Mouse (Mus musculus) v-Abl transformed pro-B cells (cell line): Measurements from ENCODE around the gene Cbln1.

Experiments
- in situ Hi-C, 2 experiments: fragments of 400-800 bp; cut with MboI; formaldehyde crosslinking; loops; one replicate each; pipeline ENCODE4 v1.15.1; 2025; ENCODE audit not compliant: unreplicated experiment in 2 of 2

The Cbln1 gene

DNA sequence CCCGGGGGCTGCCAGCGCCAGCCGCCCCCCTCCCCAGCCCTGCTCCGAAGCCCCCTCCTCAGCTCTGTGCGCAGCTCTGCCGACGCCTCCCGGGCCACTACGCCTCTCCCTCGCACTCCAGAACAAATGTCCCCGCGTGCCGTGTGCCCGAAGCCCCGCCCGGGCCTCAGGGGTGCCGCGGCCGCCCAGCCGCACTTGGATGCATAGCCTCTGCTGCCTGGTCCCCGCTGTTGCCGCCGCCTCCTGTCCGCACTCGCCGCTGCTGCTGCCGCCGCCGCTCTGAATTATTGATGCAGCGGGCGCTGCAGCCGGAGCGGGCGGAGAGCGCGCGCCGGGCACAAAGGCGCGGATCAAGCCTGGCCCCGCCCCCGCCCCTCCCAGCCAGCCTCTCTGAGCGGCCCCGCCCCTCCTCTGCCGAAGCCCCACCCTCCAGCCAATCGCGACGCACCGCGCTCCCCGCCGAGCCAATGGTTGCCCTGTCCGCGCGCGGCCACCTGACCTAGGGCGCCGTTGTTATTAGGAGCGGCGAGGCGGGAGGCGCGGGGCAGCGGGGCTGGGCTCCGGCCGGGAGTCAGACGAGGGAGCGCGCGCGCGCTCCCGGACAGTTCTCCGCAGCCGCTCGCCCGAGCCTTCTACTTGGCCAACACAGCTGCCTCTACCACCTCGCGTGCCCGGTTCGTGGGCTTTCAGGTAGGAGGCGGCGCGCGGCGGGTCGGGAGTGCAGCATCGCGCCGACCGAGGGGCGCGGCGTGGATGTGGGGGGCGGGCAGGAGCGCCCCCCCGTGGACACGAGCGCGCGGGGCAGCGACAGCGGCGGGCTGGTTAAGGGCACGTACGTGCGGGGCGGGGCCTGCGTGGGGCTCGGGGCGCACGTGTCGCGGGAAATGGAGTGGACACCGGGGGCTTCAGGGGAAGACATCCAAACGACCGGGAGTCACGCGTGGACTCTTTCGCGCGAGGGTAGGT lies at the start of gene Cbln1:
Gene Cbln1 (minus strand): TSS at position 339 of the 966 bp plus-strand sequence.
- in situ Hi-C loops = no loop called here

DNA sequence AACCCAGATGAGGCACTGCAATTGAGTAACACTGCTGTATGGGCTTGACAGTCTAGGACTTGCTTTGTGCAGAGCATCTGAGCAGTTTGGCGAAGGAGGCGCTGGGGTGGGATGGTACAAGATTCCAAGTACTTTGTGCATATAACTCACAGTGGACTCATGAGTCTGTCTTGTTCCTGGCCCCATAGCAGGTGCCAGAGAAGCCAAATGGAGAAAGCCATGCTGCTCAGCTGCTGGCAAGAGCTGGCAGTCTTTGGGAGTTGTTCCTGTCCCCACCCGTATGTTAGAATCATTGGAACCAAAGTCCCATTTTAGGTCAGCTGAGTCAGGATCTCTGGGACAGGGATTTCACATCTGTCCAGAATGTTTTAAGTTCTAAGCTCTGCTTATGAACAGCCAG lies 44.7 kb upstream of the Cbln1 start:
- in situ Hi-C loops = no loop called here

DNA sequence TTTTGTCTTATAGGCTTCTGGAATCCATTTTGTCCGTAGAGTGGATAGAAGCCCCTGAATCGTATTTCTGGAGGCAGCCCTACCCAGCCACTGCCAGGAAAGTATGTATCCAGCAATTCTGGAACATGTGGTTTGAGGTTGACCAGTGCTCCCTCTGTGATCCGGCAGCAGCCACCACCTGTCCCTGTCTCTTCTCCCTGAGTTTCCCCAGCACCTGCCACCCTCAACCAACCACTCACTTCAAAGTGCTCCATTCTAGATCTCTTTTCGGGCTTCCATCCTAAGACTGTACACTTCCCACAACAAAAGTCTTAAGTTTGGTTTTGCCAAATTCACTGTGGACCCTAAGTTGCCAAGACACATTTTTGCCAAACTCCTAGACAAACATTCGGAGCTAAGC lies 41.4 kb upstream of the Cbln1 start:
- in situ Hi-C loops = no loop called here

DNA sequence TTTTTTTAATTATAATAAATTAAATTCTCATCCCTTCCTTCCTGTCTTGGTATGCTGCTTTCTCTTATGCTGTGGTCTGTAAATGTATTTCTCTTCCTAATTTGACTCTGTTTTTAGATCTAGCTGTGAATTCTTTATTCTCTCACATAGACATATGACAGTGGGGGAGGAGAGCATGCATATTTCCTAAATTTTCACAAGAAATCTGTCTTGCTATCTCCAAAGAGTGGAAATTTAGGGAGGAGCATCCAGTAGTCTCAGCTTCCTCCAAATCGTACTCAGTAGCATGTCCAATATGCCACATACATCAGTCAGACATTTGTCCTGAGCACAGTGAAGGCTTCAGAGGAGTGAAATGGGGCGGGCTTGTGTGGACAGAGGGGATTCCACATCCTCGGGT lies 40.9 kb upstream of the Cbln1 start:
- in situ Hi-C loops = no loop called here

DNA sequence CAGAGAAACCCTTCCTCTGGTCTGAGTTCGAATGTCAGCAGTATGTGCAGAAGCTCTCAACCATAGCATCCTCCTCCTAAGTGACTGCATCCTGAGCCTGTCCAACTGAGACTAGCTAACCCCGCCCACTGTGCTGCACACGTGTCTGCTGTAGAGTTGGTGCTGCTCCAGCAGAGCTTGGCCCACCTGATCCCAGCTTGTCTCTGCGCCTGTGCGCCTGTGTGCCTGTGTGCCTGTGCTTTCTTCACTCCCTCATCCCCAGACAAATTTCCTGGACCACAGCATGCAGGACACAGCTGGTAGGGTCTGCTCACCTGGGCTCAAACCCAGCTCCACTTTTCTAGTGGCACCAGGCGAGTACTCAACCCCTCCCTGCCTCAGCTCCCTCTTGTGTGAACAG lies 40.2 kb upstream of the Cbln1 start:
- in situ Hi-C loops = no loop called here

DNA sequence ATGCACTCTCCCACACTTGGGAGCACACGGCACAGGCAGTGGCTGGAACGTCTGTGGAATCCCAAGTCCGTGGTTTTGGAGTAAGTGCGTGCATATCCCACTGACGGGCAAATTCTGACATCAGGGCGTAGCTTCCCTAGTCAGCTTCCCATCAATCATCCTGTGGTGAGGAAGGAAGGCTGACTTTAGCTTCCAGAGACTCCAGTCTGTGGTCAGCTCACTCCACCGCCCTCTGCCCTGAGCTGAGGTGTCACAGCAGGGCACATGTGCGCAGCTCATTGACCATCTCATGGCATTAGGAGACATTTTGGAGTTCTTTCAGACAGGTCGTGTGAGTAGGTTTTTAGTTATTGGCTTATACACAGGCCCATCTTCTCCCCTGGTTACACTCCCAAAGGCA lies 34.6 kb upstream of the Cbln1 start:
- in situ Hi-C loops = no loop called here

DNA sequence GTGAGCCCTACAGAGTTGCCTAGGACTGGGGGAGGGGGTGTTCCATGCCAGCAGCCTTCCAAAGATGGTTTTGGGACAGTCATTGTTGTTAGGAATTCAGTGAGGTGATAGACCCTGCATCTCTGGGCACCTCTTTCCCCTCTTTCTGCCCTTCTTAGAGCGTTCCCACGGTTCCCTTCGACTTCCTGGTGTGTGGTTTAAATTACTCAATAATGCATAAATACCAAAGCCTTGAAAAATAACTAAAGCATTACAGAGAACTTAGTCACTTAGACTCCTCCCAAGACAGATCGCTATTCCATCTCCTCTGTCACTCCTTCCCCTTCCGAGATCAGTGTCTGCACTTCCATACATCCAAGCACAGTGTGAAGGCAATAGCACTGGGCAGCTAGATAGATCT lies 32.0 kb upstream of the Cbln1 start:
- in situ Hi-C loops = no loop called here

DNA sequence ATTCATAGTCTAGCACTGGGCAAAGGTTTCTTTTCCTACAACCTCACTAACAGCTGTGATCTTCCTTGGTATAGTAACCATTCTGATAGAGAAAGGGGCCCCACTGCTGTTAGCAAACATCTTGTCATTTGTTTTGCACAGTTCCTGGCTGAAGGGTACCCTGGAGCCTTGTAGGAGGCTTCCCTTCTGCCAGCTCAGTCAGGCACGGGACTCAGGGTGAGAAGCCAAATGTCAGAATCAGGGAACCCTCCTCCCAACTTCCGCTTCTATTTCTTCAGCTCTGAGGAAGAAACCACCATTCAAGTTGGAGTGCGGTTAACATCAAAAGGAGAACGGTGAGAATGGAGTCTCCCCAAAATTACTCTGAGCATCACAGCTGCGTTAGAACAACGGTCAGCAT lies 30.3 kb upstream of the Cbln1 start:
- in situ Hi-C loops = no loop called here

DNA sequence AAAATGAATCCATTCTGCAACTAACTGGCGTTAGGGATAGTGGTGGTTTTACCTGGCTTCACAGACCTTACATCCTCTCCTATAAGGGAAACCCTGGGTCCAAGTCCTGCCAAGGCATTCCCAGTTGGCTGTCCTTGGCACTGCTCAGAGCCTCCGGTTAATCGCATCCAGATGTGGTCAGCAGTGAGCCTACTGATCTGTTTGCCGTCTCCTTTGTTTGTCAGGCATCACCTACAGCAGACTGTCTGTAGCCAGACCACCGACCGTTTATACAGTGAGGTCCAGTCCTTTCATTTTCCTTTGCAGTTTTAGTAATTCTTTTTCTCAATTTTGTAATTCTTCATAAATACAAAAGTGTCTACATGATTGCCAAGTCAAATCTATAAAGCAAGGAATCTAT lies 25.2 kb upstream of the Cbln1 start:
- in situ Hi-C loops = no loop called here

DNA sequence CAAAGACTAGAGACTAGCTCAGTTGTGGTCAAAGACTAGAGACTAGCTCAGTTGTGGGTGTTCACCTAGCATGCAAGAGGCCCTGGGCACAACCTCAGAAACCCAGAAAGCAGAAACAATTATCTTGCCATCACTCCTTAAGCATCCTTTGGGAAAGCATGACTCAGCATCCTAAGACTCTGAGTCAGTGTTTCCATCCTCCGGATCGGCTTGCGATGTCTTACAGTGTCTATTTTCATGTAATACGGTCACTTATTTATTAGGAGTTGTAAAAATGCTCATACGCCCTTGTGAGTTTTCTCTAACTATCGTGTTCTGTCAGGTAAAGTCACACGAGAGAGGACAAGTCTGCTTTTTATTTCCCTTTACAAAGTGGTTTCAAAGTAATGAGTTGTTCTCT lies 24.1 kb upstream of the Cbln1 start:
- in situ Hi-C loops = no loop called here

DNA sequence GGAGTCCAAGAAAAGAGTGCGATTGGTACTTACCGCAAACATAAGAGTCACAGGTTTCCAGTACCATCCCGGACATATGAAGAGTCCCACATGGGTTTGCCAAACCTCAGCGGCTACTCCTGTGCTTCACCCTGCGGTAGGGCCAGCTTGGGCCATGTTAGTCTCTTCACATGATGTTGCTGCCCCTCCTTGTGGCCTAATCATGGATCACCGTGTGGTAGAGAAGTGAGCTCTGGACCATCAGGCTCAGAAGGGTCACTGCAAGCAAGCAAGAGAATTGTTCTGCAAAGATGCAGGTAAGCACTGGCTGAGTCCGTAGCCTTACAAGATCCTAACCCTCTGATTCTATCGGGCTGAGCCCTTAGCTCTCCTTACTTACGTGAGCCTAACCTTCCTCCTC lies 22.5 kb upstream of the Cbln1 start:
- in situ Hi-C loops = no loop called here

DNA sequence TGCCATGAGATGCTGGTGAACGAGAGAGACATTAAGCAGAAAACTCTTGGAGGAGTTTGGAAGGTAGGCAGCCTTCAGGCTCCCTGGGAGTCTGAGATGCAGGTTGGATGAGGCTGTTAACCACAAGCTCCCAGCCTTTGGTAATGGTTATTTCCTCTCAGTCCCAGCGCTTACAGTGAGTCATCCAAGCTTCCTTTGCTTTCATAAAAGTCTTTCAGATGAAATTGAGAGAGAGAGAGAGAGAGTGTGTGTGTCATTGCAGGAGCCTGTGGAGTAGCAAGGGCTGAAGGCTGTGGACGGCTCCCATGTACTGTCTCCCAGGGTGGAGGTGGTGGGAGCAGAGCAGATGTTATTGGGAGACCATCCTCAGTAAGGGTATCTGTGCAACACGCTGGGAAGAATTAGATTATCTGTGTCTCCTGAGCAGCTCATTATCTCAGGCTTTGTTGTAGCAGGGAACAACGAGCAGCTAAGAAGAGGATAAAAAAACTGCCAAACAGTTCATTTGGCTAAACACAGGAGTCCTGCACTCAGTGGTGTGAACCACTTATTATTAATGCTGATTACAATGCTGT lies 17.5 kb upstream of the Cbln1 start:
- in situ Hi-C loops = no loop called here

DNA sequence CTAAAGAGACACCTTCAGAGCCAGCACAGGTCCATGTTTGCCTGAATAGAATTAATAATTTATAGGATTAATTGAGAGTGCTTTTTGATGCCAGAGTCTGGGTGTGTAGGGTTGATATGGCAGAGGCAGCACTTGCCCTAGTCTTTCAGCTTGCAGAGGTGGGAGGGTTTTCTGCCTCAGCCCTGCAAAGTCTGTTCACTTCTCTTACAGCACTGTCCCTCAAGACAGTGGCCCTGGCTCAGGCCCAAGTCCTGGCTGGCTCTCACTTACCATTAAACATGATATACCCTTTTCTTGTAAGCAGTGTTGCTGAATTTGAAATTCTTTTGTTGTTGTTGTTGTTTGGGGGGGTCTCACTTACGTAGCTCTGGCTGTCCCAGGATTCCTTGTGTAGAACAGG lies 9.0 kb upstream of the Cbln1 start:
- in situ Hi-C loops = no loop called here

DNA sequence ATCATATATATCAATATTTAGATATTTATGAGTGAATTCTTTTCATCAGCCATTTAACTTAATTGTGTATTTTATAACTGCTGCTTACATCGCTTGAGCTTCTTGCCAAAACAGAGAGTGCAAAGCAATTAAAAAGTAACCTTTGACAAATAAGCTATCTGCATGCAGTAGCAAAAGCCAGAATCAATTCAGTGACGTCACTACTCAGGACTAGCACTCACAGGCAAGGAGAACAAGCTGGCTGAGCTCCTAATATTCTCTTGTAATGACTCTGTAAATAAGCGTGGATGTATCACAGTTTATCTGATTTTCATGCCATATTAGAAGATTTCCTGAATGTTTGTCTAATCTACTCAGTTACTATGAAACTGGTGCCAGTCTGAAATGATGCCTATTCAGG lies 5.8 kb upstream of the Cbln1 start:
- in situ Hi-C loops = no loop called here

DNA sequence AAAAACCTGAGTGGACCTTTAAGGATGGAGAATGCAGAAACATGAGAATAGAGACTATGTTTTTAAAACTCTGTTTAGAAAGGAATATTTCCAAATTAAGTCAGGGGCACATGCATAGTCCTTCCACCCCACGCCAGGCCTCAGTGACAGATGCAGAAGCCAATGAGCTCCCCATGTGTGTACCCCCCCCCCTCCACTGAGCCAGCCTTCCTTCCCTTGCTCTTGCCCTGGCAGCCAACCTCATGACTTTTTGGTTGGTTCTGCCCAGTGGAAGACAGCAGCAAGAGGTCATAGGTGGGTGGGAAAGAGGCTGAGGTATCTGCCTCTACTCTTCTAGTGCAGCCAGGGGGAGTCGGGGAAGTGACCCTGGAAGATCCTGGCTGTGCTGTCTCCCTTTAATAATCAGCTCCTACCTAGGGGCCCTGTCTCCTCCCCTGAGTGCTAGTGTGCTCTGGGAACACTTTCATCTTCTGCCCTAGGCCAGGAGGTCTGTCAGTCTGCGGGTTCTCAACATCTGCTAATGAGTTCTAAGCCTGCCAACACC lies 4.8 kb upstream of the Cbln1 start:
- in situ Hi-C loops = no loop called here

DNA sequence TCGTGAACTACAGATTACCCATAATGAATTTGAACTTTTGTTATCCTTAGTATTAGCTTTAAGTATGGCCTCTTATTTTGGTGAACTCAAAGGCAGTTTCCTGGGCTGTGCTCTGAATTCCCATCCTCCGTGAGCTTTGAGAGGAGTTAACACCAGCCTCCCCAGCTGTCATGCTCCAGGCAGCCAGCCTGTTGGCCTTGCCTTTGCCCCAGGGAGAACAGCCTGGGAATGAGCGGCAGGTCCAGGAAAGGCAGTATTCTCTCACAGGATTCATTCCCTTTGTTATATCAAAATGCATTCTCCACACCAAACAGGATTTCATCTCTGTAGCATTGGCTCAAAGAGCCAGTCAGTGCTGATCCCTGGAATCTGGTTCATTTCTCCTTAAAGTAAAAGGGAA lies 3.1 kb upstream of the Cbln1 start:
- in situ Hi-C loops = no loop called here

DNA sequence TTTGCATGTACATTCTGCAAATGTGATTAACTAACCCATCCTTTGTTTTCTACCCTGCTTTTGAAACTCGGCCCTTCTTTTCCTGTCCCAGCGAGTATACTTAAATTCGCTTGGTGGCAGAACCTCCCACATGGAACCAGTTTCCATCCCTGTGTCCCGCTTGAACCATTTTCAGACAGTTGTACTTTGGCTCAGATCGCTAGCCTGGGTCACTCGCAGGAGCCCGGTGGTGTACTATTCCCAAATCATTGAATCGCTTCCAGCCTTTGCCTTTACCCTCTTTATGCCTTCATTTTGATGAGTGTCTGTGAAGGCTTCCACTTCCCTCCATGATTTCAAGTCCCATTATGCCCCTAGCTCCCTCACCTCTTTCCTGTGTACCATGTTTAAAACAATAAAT lies 2.0 kb upstream of the Cbln1 start:
- in situ Hi-C loops = no loop called here

DNA sequence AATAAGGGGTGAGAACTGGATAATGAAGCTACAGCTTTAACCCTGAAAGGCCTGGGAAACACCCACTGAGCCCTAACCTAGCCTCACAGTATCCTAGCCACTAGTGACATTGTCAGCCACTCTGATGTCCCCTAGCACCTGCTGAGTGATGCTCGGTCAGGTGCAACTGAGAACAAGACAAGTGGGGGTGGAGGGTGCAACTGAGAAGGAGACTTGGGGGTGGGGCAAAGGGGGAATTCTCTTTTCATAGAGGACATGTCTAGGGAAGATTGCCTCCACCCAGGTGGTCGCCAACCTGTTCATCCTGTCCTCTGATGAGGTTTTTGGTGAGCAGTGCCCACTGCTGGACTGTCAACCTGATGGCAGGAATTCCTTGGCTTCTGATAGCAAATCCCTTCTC lies 1.5 kb upstream of the Cbln1 start:
- in situ Hi-C loops = no loop called here

DNA sequence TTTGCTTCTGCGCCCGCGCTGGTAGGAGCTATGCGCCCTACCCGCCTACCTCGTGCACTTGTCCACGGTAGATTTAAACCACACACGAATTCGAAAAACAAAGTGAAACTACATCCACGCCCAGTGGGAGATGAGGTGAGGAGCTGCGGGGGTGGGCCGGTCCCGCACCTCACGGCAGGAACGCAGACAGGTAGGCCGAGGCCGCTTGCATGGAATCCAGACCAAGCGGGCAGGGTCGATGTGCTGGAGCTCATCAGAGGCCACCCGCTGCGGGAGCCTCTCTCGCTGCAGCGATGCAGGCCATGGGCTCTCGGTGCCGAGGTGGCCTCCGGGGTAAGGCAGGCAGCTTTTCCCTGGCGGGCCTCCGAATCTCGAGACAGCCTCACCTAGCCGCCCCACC lies 905 bp upstream of the Cbln1 start:
- in situ Hi-C loops = no loop called here

DNA sequence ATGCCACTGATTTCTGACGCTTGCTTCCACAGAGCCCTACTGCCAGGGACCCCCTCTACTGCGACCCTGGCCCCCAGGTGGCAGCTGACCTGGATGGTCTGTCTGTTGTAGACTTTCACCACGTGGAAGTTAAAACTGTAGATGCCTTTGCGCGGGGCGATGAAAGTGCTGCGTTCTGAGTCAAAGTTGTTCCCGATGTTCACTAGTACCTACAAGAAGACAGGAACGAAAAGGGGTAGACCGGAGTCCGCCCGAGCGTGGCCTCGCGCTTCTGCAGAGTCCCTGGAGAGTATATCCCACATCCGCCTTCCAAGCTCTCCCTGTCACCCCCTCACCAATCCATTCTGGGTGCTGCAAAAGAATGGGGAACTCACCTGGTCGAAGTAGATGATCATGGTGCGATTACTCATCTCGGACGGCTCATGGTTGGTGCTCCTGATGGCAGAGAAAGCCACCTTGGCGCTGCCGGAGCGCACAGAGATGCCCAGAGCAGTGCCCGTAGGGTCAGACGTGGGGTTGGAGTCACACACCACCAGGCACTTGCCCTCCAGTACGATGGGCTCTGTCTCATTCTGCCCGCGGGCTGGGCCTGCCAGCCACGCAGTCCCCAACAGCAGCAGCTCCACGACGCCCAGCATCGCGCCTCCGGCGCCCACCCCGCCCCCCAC lies 672 bp downstream of the Cbln1 start:
- in situ Hi-C loops = no loop called here

DNA sequence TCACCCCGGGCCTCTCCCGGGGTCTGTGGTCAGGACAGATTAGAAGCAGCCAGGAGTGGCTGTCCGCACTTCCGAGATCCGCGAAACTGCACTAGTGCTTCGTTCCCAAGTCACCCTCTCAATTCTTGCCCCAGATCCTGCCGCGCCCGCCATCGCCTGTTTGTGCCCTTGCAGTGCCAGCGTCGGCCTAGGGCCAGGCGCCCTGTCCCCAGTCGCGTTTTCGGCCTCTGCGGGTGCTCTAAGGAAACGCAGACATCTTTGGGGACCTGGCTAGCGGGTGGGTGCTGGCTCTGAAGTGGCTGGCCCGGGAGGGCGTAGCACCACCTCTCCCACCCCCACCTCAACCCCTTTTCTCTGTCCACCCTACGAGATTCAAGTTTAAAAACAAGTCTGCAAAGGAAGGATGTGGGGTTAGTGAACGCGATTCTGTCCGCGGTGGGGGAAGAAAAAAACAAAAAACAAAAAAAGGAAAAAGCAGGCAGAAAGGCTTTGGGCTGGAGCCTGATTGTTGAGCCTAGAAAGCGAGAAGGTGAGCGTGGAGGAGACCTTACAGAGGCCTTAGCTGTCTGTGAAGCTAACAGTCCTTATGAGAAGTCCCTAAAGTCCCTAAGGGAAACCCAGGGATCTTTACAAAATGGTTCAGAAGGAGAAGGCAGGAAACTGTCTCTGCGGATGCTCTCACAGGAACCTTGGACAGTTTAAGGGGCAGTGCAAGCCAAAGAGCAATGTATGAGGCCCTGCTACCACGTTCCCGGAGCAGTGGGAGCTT lies 1.4 kb downstream of the Cbln1 start:
- in situ Hi-C loops = no loop called here
